ENCODE assay signal across 12 mouse cellular contexts in genomic region chr9:80192324-80192723, GRCm38 (mm10). TPM values are rescaled to one million over a fixed set of nuclear protein-coding genes. Genes with fewer than 3 reads are reported as not detected.
DNase-seq lines count a peak whose midpoint lies in the region; ATAC-seq and TF ChIP-seq lines count a peak whose summit lies in the region.
"Had no signal": no experiment of that assay in that cellular context is flagged by ENCODE, and none has a peak within 500 bp of the region (broad histone marks: within the 10 kb centered on the region; RNA-seq: fewer than 3 reads in every experiment).

No protein-coding gene starts in this region.

- H3K9ac ChIP-seq in kidney, embryonic 16.5 days (replicated peaks; ENCODE audit: low read length): no peak overlapping the region
- H3K9ac ChIP-seq: forebrain, embryonic 12.5 days; hindbrain, embryonic 13.5 days had no signal

- no peaks in the 10 kb centered on the region for H3K27me3 ChIP-seq in testis, adult 2 months (ENCODE audit: control insufficient read depth, insufficient read depth, low read length)
- no peaks in the 10 kb centered on the region for H3K27me3 ChIP-seq in kidney, embryonic 16.5 days (ENCODE audit: insufficient read depth, low read length)
- H3K27me3 ChIP-seq: hindbrain, embryonic 13.5 days had no signal

- DNase-seq in gastrocnemius, adult 18-20 months (ENCODE audit: low spot score): peak; percentile 28
- DNase-seq in gastrocnemius, postnatal 4 days (ENCODE audit: low spot score in 2 of 2): no peak
- no peak for DNase-seq in testis, postnatal 14 days (ENCODE audit: low spot score)
- no peak for DNase-seq in thymus, postnatal 14 days
- no peak for DNase-seq in embryo, embryonic 10.5 days (ENCODE audit: low spot score)
- no peak for DNase-seq in retina, embryonic 14.5 days (ENCODE audit: low spot score)
- DNase-seq: B cell, adult 2 months had no signal

- no peaks in the 10 kb centered on the region for H3K36me3 ChIP-seq in testis, adult 2 months (ENCODE audit: control insufficient read depth, insufficient read depth, low read length)
- no peaks in the 10 kb centered on the region for H3K36me3 ChIP-seq in kidney, embryonic 16.5 days (ENCODE audit: insufficient read depth, low read length)
- H3K36me3 ChIP-seq: forebrain, embryonic 12.5 days; hindbrain, embryonic 13.5 days; midbrain, embryonic 10.5 days had no signal

- H3K4me1 ChIP-seq in testis, adult 2 months (ENCODE audit: control insufficient read depth, insufficient read depth, low read length): no peaks in the 10 kb centered on the region; the same call in 1 of the 2 replicates
- peaks cover 16% of the 10 kb centered on the region for H3K4me1 ChIP-seq in kidney, embryonic 16.5 days (ENCODE audit: insufficient read depth, low read length)

- TF ChIP-seq CTCF in testis, adult 2 months (IDR thresholded peaks at IDR 0.05; ENCODE audit: control insufficient read depth, insufficient read depth, insufficient replicate concordance, low read depth, low read length): no peak

- H3K9me3 ChIP-seq in kidney, embryonic 16.5 days (ENCODE audit: low read length): no peaks in the 10 kb centered on the region
- H3K9me3 ChIP-seq: forebrain, embryonic 12.5 days; hindbrain, embryonic 13.5 days; midbrain, embryonic 10.5 days had no signal

- TF ChIP-seq POLR2A in testis, adult 2 months (IDR thresholded peaks at IDR 0.05; ENCODE audit: control insufficient read depth, low read depth, low read length): no peak

- ATAC-seq in kidney, embryonic 16.5 days (ENCODE audit: low FRiP score, low TSS enrichment): peak; percentile 50

- H3K4me3 ChIP-seq in testis, adult 2 months (ENCODE audit: control insufficient read depth, low read depth, low read length): no peak overlapping the region
- no peak overlapping the region for H3K4me3 ChIP-seq in kidney, embryonic 16.5 days (ENCODE audit: low read length)
- H3K4me3 ChIP-seq: forebrain, embryonic 12.5 days; hindbrain, embryonic 13.5 days; midbrain, embryonic 10.5 days had no signal

- H3K27ac ChIP-seq in testis, adult 2 months (ENCODE audit: control insufficient read depth, insufficient read depth, low read depth, low read length): peak overlapping the region; percentile 20
- no peak overlapping the region for H3K27ac ChIP-seq in kidney, embryonic 16.5 days (ENCODE audit: low read length)
- H3K27ac ChIP-seq: forebrain, embryonic 12.5 days; hindbrain, embryonic 13.5 days; midbrain, embryonic 10.5 days had no signal

- WGBS in kidney, embryonic 16.5 days: 71% methylated on average over 10 of the region's 10 CpGs

- no peak overlapping the region for H3K4me2 ChIP-seq in kidney, embryonic 16.5 days (replicated peaks; ENCODE audit: low read depth, low read length)
- H3K4me2 ChIP-seq: forebrain, embryonic 12.5 days; hindbrain, embryonic 13.5 days had no signal

RNA-seq across cellular contexts. Expression of gene Myo6, which starts 27.5 kb away (rescaled TPM):
- 1 to 10 TPM; 7.1 to 8.8 TPM for total RNA-seq in gastrocnemius, adult 18-20 months (2021)
- total RNA-seq in gastrocnemius, postnatal 4 days (2021): 10 to 100 TPM; 19.3 to 23.4 TPM
- 6.3 and 6.7 TPM in 2 replicates for polyA plus RNA-seq in testis, adult 2 months (2012; rRNA removed)
- 62.6 and 70.7 TPM in 2 replicates for polyA plus RNA-seq in kidney, embryonic 16.5 days (2015; fragmentation: Nextera tagmentation; extraction: Ambion mirVana)
